Mouse (Mus musculus) mouse embryonic stem cell (cell line): ENCODE data around the gene Ppp1r18.
"Not testable (repeated sequence)": the region's sequence is repeated elsewhere in the genome, so short reads cannot be mapped to it uniquely, and the experiment has no call there.

Experiments used
- in situ Hi-C, 2 experiments: fragments of 300-500 bp; cut with MboI; formaldehyde crosslinking; loops; 1 replicate in 1 of 2; 3 replicates in 1 of 2; pipeline ENCODE4 v1.14.3; 2019 to 2020; ENCODE audit warnings: low sequenced_read_pairs in 2 of 2, low pct_unique_long_range_greater_than_20kb in 1 of 2, mixed read lengths in 1 of 2; ENCODE audit not compliant: unreplicated experiment in 1 of 2

Gene Ppp1r18

GRCm38 (mm10) chr17:35835424-35836140, 29.8 kb upstream of the Ppp1r18 start:
- in situ Hi-C loops: no loop called here

- in situ Hi-C loops: no loop called here
Measured at GRCm38 (mm10) chr17:35836178-35836965, 29.0 kb upstream of the Ppp1r18 start.

GRCm38 (mm10) chr17:35836991-35837422, 28.4 kb upstream of the Ppp1r18 start:
- in situ Hi-C loops: no loop called here

GRCm38 (mm10) chr17:35837487-35837886, 27.9 kb upstream of the Ppp1r18 start:
- in situ Hi-C loops: no loop called here

- in situ Hi-C loops: no loop called here
Measured at GRCm38 (mm10) chr17:35838122-35838544, 27.3 kb upstream of the Ppp1r18 start, which contains the start of gene Tubb5. TSS of gene Tubb5 (minus strand) at chr17:35838306.

GRCm38 (mm10) chr17:35838570-35838969, 26.8 kb upstream of the Ppp1r18 start:
- in situ Hi-C loops: no loop called here

- in situ Hi-C loops: not testable (repeated sequence)
Measured at GRCm38 (mm10) chr17:35839002-35839401, 26.4 kb upstream of the Ppp1r18 start.

GRCm38 (mm10) chr17:35840561-35840960, 24.8 kb upstream of the Ppp1r18 start:
- in situ Hi-C loops: no loop called here

- in situ Hi-C loops: no loop called here
Measured at GRCm38 (mm10) chr17:35841076-35841950, 24.1 kb upstream of the Ppp1r18 start, which contains the start of gene Mdc1. TSS of gene Mdc1 (plus strand) at chr17:35841515.

GRCm38 (mm10) chr17:35842006-35842405, 23.4 kb upstream of the Ppp1r18 start:
- in situ Hi-C loops: no loop called here

- in situ Hi-C loops: no loop called here
Measured at GRCm38 (mm10) chr17:35843514-35843913, 21.9 kb upstream of the Ppp1r18 start.

GRCm38 (mm10) chr17:35848112-35848511, 17.3 kb upstream of the Ppp1r18 start:
- in situ Hi-C loops: no loop called here

- in situ Hi-C loops: no loop called here
Measured at GRCm38 (mm10) chr17:35850974-35851373, 14.4 kb upstream of the Ppp1r18 start.

GRCm38 (mm10) chr17:35859371-35859770, 6.0 kb upstream of the Ppp1r18 start:
- in situ Hi-C loops: no loop called here

- in situ Hi-C loops: no loop called here
Measured at GRCm38 (mm10) chr17:35859835-35860234, 5.6 kb upstream of the Ppp1r18 start.

- in situ Hi-C loops: no loop called here
Measured at GRCm38 (mm10) chr17:35860831-35861197, 4.6 kb upstream of the Ppp1r18 start.

- in situ Hi-C loops: no loop called here
Measured at GRCm38 (mm10) chr17:35861198-35861857, 4.1 kb upstream of the Ppp1r18 start, which contains the start of gene Nrm. TSS of gene Nrm (plus strand) at chr17:35861318.

- in situ Hi-C loops: loop anchor here in 1 of 2 experiments (5.0 kb wide), 1 partner anchor 38 kb away; no protein-coding TSS in a partner anchor
Measured at GRCm38 (mm10) chr17:35864832-35865353, 500 bp upstream of the Ppp1r18 start.
